Mouse (Mus musculus) lung, postnatal 4 days (tissue): ENCODE results near the gene Cped1.
"Not testable (repeated sequence)": the region's sequence is repeated elsewhere in the genome, so short reads cannot be mapped to it uniquely, and the experiment has no call there.

ENCODE experiments used
- DNase-seq, 2 experiments: peaks; one replicate each; pipeline ENCODE4 v3.0.0; 2021

Gene Cped1

GRCm38 (mm10) chr6:22091773-22092172, 106.1 kb downstream of the Cped1 start:
- no peak for DNase-seq

- DNase-seq: no peak
Measured at GRCm38 (mm10) chr6:22093792-22094191, 108.1 kb downstream of the Cped1 start.

- DNase-seq: peak in 1 of 2 experiments; percentile 28
Measured at GRCm38 (mm10) chr6:22097709-22098108, 112.0 kb downstream of the Cped1 start.

GRCm38 (mm10) chr6:22099832-22100231, 114.1 kb downstream of the Cped1 start:
- DNase-seq: no peak

- DNase-seq: no peak
Measured at GRCm38 (mm10) chr6:22101939-22102338, 116.2 kb downstream of the Cped1 start.

GRCm38 (mm10) chr6:22102752-22103151, 117.0 kb downstream of the Cped1 start:
- DNase-seq: no peak

- DNase-seq: no peak
Measured at GRCm38 (mm10) chr6:22103713-22104112, 118.0 kb downstream of the Cped1 start.

- no peak for DNase-seq
Measured at GRCm38 (mm10) chr6:22104211-22104610, 118.5 kb downstream of the Cped1 start.

- no peak for DNase-seq
Measured at GRCm38 (mm10) chr6:22114079-22114478, 128.4 kb downstream of the Cped1 start.

- DNase-seq: no peak
Measured at GRCm38 (mm10) chr6:22116679-22117078, 131.0 kb downstream of the Cped1 start.

GRCm38 (mm10) chr6:22122080-22122479, 136.4 kb downstream of the Cped1 start:
- peak in 1 of 2 experiments; percentile 39 for DNase-seq

- DNase-seq: no peak
Measured at GRCm38 (mm10) chr6:22122693-22123092, 137.0 kb downstream of the Cped1 start.

GRCm38 (mm10) chr6:22123332-22123731, 137.6 kb downstream of the Cped1 start:
- DNase-seq: no peak

- not testable (repeated sequence) for DNase-seq
Measured at GRCm38 (mm10) chr6:22124575-22125330, 139.0 kb downstream of the Cped1 start.

- DNase-seq: no peak
Measured at GRCm38 (mm10) chr6:22135038-22135631, 149.4 kb downstream of the Cped1 start.

- DNase-seq: no peak
Measured at GRCm38 (mm10) chr6:22136805-22137204, 151.1 kb downstream of the Cped1 start.

GRCm38 (mm10) chr6:22140786-22141185, 155.1 kb downstream of the Cped1 start:
- no peak for DNase-seq

GRCm38 (mm10) chr6:22147236-22147635, 161.5 kb downstream of the Cped1 start:
- DNase-seq: no peak

GRCm38 (mm10) chr6:22148511-22148910, 162.8 kb downstream of the Cped1 start:
- no peak for DNase-seq

GRCm38 (mm10) chr6:22157461-22157860, 171.7 kb downstream of the Cped1 start:
- DNase-seq: peak in 1 of 2 experiments; percentile 40

- no peak for DNase-seq
Measured at GRCm38 (mm10) chr6:22161944-22162343, 176.2 kb downstream of the Cped1 start.

GRCm38 (mm10) chr6:22168388-22168787, 182.7 kb downstream of the Cped1 start:
- DNase-seq: no peak

- DNase-seq: no peak
Measured at GRCm38 (mm10) chr6:22178721-22179295, 193.1 kb downstream of the Cped1 start.

- peak in 1 of 2 experiments; percentile 20 for DNase-seq
Measured at GRCm38 (mm10) chr6:22180316-22180715, 194.6 kb downstream of the Cped1 start.
